Mouse (Mus musculus): ENCODE data around the gene Rasgef1c. TPM values are rescaled to one million over a fixed set of nuclear protein-coding genes. Genes with fewer than 3 reads are reported as not detected.
A peak's percentile ranks its signal among the peaks of the same experiment; 100 is the strongest.

Gene Rasgef1c
- 1 to 10 TPM; 4.0 to 4.7 TPM for total RNA-seq (2021)
- long read RNA-seq, transcript Rasgef1c-203 (14 exons, 2,216 nt): major isoform, 10 of 13 reads
- long read RNA-seq, partial matches to known transcripts: 0 of 13 reads
- long read RNA-seq, other reads (novel, unspliced or antisense): 3 of 13 reads

- DNase-seq (ENCODE audit: low spot score in 2 of 2): peak; percentile 80 to 87
Observed at GRCm38 (mm10) chr11:49901659-49902458, at the start of gene Rasgef1c. Gene Rasgef1c (plus strand): TSS chr11:49901835.

- DNase-seq (ENCODE audit: low spot score in 2 of 2): no peak
Observed at GRCm38 (mm10) chr11:49855144-49855543, 46.5 kb upstream of the Rasgef1c start.

GRCm38 (mm10) chr11:49861139-49861538 is 40.5 kb upstream of the Rasgef1c start:
- no peak for DNase-seq (ENCODE audit: low spot score in 2 of 2)

- DNase-seq (ENCODE audit: low spot score in 2 of 2): no peak
Observed at GRCm38 (mm10) chr11:49863926-49864325, 37.7 kb upstream of the Rasgef1c start.

- DNase-seq (ENCODE audit: low spot score in 2 of 2): no peak
Observed at GRCm38 (mm10) chr11:49867320-49867719, 34.3 kb upstream of the Rasgef1c start.

GRCm38 (mm10) chr11:49869762-49870161 is 31.9 kb upstream of the Rasgef1c start:
- peak; percentile 69 for DNase-seq (ENCODE audit: low spot score in 2 of 2)

GRCm38 (mm10) chr11:49871914-49872313 is 29.7 kb upstream of the Rasgef1c start:
- peak; percentile 62 to 67 for DNase-seq (ENCODE audit: low spot score in 2 of 2)

GRCm38 (mm10) chr11:49872779-49873178 is 28.9 kb upstream of the Rasgef1c start:
- DNase-seq (ENCODE audit: low spot score in 2 of 2): no peak

- no peak for DNase-seq (ENCODE audit: low spot score in 2 of 2)
Observed at GRCm38 (mm10) chr11:49876948-49877817, 24.5 kb upstream of the Rasgef1c start.

- no peak for DNase-seq (ENCODE audit: low spot score in 2 of 2)
Observed at GRCm38 (mm10) chr11:49879950-49880642, 21.5 kb upstream of the Rasgef1c start.

- DNase-seq (ENCODE audit: low spot score in 2 of 2): no peak
Observed at GRCm38 (mm10) chr11:49883394-49883793, 18.2 kb upstream of the Rasgef1c start.

GRCm38 (mm10) chr11:49888469-49888868 is 13.2 kb upstream of the Rasgef1c start:
- DNase-seq (ENCODE audit: low spot score in 2 of 2): no peak

GRCm38 (mm10) chr11:49891993-49892392 is 9.6 kb upstream of the Rasgef1c start:
- no peak for DNase-seq (ENCODE audit: low spot score in 2 of 2)

GRCm38 (mm10) chr11:49893806-49894205 is 7.8 kb upstream of the Rasgef1c start:
- no peak for DNase-seq (ENCODE audit: low spot score in 2 of 2)

- no peak for DNase-seq (ENCODE audit: low spot score in 2 of 2)
Observed at GRCm38 (mm10) chr11:49895966-49896590, 5.6 kb upstream of the Rasgef1c start.

GRCm38 (mm10) chr11:49900043-49900442 is 1.6 kb upstream of the Rasgef1c start:
- no peak for DNase-seq (ENCODE audit: low spot score in 2 of 2)

- no peak for DNase-seq (ENCODE audit: low spot score in 2 of 2)
Observed at GRCm38 (mm10) chr11:49900962-49901658, 525 bp upstream of the Rasgef1c start.

GRCm38 (mm10) chr11:49903333-49903732 is 1.7 kb downstream of the Rasgef1c start:
- peak; percentile 82 to 84 for DNase-seq (ENCODE audit: low spot score in 2 of 2)

- DNase-seq (ENCODE audit: low spot score in 2 of 2): no peak
Observed at GRCm38 (mm10) chr11:49918521-49919180, 17.0 kb downstream of the Rasgef1c start.

- no peak for DNase-seq (ENCODE audit: low spot score in 2 of 2)
Observed at GRCm38 (mm10) chr11:49919304-49919703, 17.7 kb downstream of the Rasgef1c start.
